Mouse (Mus musculus): ENCODE data around the gene Carmil1. TPM values are rescaled to one million over a fixed set of nuclear protein-coding genes. Genes with fewer than 3 reads are reported as not detected.

Gene Carmil1
- total RNA-seq, 1 experiment from 2014 or later = 5.6 TPM

Other genes with a start within 250 kb of the Carmil1 start
- gene Cmah, start 46.6 kb upstream of the Carmil1 start, total RNA-seq (2017) = 6.2 and 11.1 TPM in 2 replicates